Mouse (Mus musculus): ENCODE measurements around the gene Pde2a. TPM values are rescaled to one million over a fixed set of nuclear protein-coding genes. Genes with fewer than 3 reads are reported as not detected.

The Pde2a gene
- polyA plus RNA-seq (2012; ENCODE audit: low replicate concordance): 2.3 and 9.0 TPM in 2 replicates

DNA sequence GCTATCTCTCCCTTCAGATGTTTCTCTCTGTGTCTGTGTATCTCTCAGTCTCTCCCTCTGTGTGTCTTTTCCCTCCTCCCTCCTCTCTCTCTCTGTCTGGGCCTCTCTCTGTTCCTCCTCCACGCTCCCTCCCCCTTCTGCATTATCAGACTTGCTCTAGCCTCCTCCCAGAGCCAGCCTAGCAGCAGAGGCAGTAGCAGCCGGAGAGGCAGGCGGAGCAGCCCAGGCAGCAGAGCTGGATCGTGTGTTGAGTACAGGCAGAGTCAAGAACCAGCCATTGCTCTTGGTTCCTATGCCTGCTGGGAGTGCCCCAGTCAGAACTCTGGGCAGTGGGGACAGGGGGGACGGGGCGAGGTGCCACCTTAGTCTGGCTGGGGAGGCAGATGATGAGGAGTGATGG is at the start of gene Pde2a:
Gene Pde2a (plus strand): TSS at position 163 of the 400 bp plus-strand sequence.

DNA sequence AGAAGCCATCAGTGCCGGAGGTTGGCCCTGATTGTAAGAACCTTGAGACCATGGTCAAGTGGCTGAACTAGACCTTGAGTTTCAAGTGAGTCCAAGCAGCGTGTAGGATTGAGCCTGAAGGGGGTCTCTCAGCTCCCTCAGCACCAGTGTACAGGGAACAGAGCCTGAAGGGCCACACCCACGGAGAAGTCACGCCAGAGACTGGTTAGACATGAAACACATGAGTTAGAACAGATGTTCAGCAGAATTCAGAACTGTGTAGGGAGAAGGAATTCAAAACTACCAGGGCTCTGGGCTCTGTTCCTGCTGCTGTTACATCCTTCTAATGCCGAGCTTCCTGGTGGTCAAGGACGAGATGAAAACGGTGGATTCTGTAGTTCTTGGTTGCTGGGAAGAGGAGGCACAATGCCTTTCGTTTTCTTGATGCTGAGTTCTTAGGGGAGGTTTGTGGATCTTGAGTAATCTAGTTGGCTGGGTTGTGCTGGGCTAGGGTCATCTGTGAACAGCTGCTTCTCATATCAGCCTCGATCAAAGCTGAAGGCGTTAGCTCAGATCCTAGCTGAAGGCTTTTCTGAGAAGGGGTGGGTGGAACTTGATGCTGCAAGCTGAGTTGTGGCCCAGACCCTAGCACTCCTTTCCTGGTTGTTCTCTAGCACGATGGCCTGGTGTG is 11.1 kb upstream of the Pde2a start, which contains the start of gene Gm45837:
Gene Gm45837 (plus strand): TSS at position 620 of the 670 bp plus-strand sequence.

Other genes starting within 250 kb of the Pde2a start
- 6.9 and 20.3 TPM in 2 replicates for gene Atg16l2, start 119.4 kb upstream of the Pde2a start, polyA plus RNA-seq (2012; ENCODE audit: low replicate concordance)
- 1,629 and 3,511 TPM in 2 replicates for gene Stard10, start 104.6 kb upstream of the Pde2a start, polyA plus RNA-seq (2012; ENCODE audit: low replicate concordance)
- gene Arap1, start 73.6 kb upstream of the Pde2a start, polyA plus RNA-seq (2012; ENCODE audit: low replicate concordance): 162 and 220 TPM in 2 replicates
- 1.1 and 3.2 TPM in 2 replicates for gene Gm45837, start 10.8 kb upstream of the Pde2a start, polyA plus RNA-seq (2012; ENCODE audit: low replicate concordance)
- gene Art2b, start 163.9 kb downstream of the Pde2a start, polyA plus RNA-seq (2012; ENCODE audit: low replicate concordance): 0.27 TPM in 1 of 2 replicates, not detected in the other
- gene Clpb, start 241.9 kb downstream of the Pde2a start, polyA plus RNA-seq (2012; ENCODE audit: low replicate concordance): 17.1 and 46.2 TPM in 2 replicates